Mouse (Mus musculus): ENCODE measurements around the gene Myoz1. TPM values are rescaled to one million over a fixed set of nuclear protein-coding genes. Genes with fewer than 3 reads are reported as not detected.

The Myoz1 gene
- polyA plus RNA-seq, 1 experiment = not detected

- H3K27ac ChIP-seq (ENCODE audit: insufficient read depth, low read length) = no peak overlapping the region
- no peak overlapping the region for H3K4me3 ChIP-seq (ENCODE audit: insufficient read depth, low read length)
- no peak for TF ChIP-seq CTCF (IDR thresholded peaks at IDR 0.05; ENCODE audit: borderline replicate concordance, insufficient read depth, low read length)
- no peak for TF ChIP-seq POLR2A (IDR thresholded peaks at IDR 0.05; ENCODE audit: low read depth, low read length)
- H3K4me1 ChIP-seq (ENCODE audit: control insufficient read depth, insufficient read depth, low read length) = peaks cover 4% of the 10 kb centered on the region
Measured at GRCm38 (mm10) chr14:20626971-20627370, 29.4 kb downstream of the Myoz1 start.

GRCm38 (mm10) chr14:20626447-20626846, 29.9 kb downstream of the Myoz1 start:
- H3K4me1 ChIP-seq (ENCODE audit: control insufficient read depth, insufficient read depth, low read length) = peaks cover 4% of the 10 kb centered on the region
- no peak overlapping the region for H3K4me3 ChIP-seq (ENCODE audit: insufficient read depth, low read length)
- TF ChIP-seq POLR2A (IDR thresholded peaks at IDR 0.05; ENCODE audit: low read depth, low read length) (no peak), CTCF (IDR thresholded peaks at IDR 0.05; ENCODE audit: borderline replicate concordance, insufficient read depth, low read length) (no peak)
- no peak overlapping the region for H3K27ac ChIP-seq (ENCODE audit: insufficient read depth, low read length)

- TF ChIP-seq CTCF (IDR thresholded peaks at IDR 0.05; ENCODE audit: borderline replicate concordance, insufficient read depth, low read length) (no peak), POLR2A (IDR thresholded peaks at IDR 0.05; ENCODE audit: low read depth, low read length) (no peak)
- Histone ChIP-seq H3K4me3 (ENCODE audit: insufficient read depth, low read length) (no peak overlapping the region), H3K4me1 (ENCODE audit: control insufficient read depth, insufficient read depth, low read length) (no peaks in the 10 kb centered on the region), H3K27ac (ENCODE audit: insufficient read depth, low read length) (no peak overlapping the region)
Measured at GRCm38 (mm10) chr14:20622907-20623306, 33.4 kb downstream of the Myoz1 start.

- Histone ChIP-seq H3K4me3 (ENCODE audit: insufficient read depth, low read length) (no peak overlapping the region), H3K4me1 (ENCODE audit: control insufficient read depth, insufficient read depth, low read length) (no peaks in the 10 kb centered on the region), H3K27ac (ENCODE audit: insufficient read depth, low read length) (no peak overlapping the region)
- TF ChIP-seq CTCF (IDR thresholded peaks at IDR 0.05; ENCODE audit: borderline replicate concordance, insufficient read depth, low read length) = no peak
- TF ChIP-seq POLR2A (IDR thresholded peaks at IDR 0.05; ENCODE audit: low read depth, low read length) = no peak
Measured at GRCm38 (mm10) chr14:20622412-20622811, 33.9 kb downstream of the Myoz1 start.

- Histone ChIP-seq H3K4me1 (ENCODE audit: control insufficient read depth, insufficient read depth, low read length) (no peaks in the 10 kb centered on the region), H3K4me3 (ENCODE audit: insufficient read depth, low read length) (no peak overlapping the region), H3K27ac (ENCODE audit: insufficient read depth, low read length) (no peak overlapping the region)
- TF ChIP-seq CTCF (IDR thresholded peaks at IDR 0.05; ENCODE audit: borderline replicate concordance, insufficient read depth, low read length) (no peak), POLR2A (IDR thresholded peaks at IDR 0.05; ENCODE audit: low read depth, low read length) (no peak)
Measured at GRCm38 (mm10) chr14:20621903-20622302, 34.4 kb downstream of the Myoz1 start.

- TF ChIP-seq CTCF (IDR thresholded peaks at IDR 0.05; ENCODE audit: borderline replicate concordance, insufficient read depth, low read length) (no peak), POLR2A (IDR thresholded peaks at IDR 0.05; ENCODE audit: low read depth, low read length) (no peak)
- H3K4me3 ChIP-seq (ENCODE audit: insufficient read depth, low read length) = no peak overlapping the region
Measured at GRCm38 (mm10) chr14:20619131-20619530, 37.2 kb downstream of the Myoz1 start.

GRCm38 (mm10) chr14:20618211-20618610, 38.1 kb downstream of the Myoz1 start:
- H3K27ac ChIP-seq (ENCODE audit: insufficient read depth, low read length) = no peak overlapping the region
- H3K4me3 ChIP-seq (ENCODE audit: insufficient read depth, low read length) = no peak overlapping the region
- TF ChIP-seq CTCF (IDR thresholded peaks at IDR 0.05; ENCODE audit: borderline replicate concordance, insufficient read depth, low read length) (no peak), POLR2A (IDR thresholded peaks at IDR 0.05; ENCODE audit: low read depth, low read length) (no peak)
- H3K4me1 ChIP-seq (ENCODE audit: control insufficient read depth, insufficient read depth, low read length) = no peaks in the 10 kb centered on the region

More at GRCm38 (mm10) chr14:20619131-20619530, 37.2 kb downstream of the Myoz1 start:
- no peaks in the 10 kb centered on the region for H3K4me1 ChIP-seq (ENCODE audit: control insufficient read depth, insufficient read depth, low read length)
- no peak overlapping the region for H3K27ac ChIP-seq (ENCODE audit: insufficient read depth, low read length)

GRCm38 (mm10) chr14:20616421-20616820, 39.9 kb downstream of the Myoz1 start:
- TF ChIP-seq POLR2A (IDR thresholded peaks at IDR 0.05; ENCODE audit: low read depth, low read length) (no peak), CTCF (IDR thresholded peaks at IDR 0.05; ENCODE audit: borderline replicate concordance, insufficient read depth, low read length) (no peak)
- no peak overlapping the region for H3K4me3 ChIP-seq (ENCODE audit: insufficient read depth, low read length)
- no peaks in the 10 kb centered on the region for H3K4me1 ChIP-seq (ENCODE audit: control insufficient read depth, insufficient read depth, low read length)
- H3K27ac ChIP-seq (ENCODE audit: insufficient read depth, low read length) = no peak overlapping the region

- Histone ChIP-seq H3K4me1 (ENCODE audit: control insufficient read depth, insufficient read depth, low read length) (no peaks in the 10 kb centered on the region), H3K4me3 (ENCODE audit: insufficient read depth, low read length) (no peak overlapping the region), H3K27ac (ENCODE audit: insufficient read depth, low read length) (no peak overlapping the region)
- TF ChIP-seq CTCF (IDR thresholded peaks at IDR 0.05; ENCODE audit: borderline replicate concordance, insufficient read depth, low read length) = no peak
- TF ChIP-seq POLR2A (IDR thresholded peaks at IDR 0.05; ENCODE audit: low read depth, low read length) = no peak
Measured at GRCm38 (mm10) chr14:20615075-20615474, 41.3 kb downstream of the Myoz1 start.

- Histone ChIP-seq H3K4me1 (ENCODE audit: control insufficient read depth, insufficient read depth, low read length) (peaks cover 7% of the 10 kb centered on the region; the same call in 1 of the 2 replicates), H3K27ac (ENCODE audit: insufficient read depth, low read length) (no peak overlapping the region), H3K4me3 (ENCODE audit: insufficient read depth, low read length) (no peak overlapping the region)
- TF ChIP-seq POLR2A (IDR thresholded peaks at IDR 0.05; ENCODE audit: low read depth, low read length) (no peak), CTCF (IDR thresholded peaks at IDR 0.05; ENCODE audit: borderline replicate concordance, insufficient read depth, low read length) (no peak)
Measured at GRCm38 (mm10) chr14:20612820-20613219, 43.5 kb downstream of the Myoz1 start.

GRCm38 (mm10) chr14:20610146-20610545, 46.2 kb downstream of the Myoz1 start:
- Histone ChIP-seq H3K4me3 (ENCODE audit: insufficient read depth, low read length) (no peak overlapping the region), H3K27ac (ENCODE audit: insufficient read depth, low read length) (no peak overlapping the region; the same call in 1 of the 2 replicates), H3K4me1 (ENCODE audit: control insufficient read depth, insufficient read depth, low read length) (peaks cover 9% of the 10 kb centered on the region; the same call in 1 of the 2 replicates)
- TF ChIP-seq CTCF (IDR thresholded peaks at IDR 0.05; ENCODE audit: borderline replicate concordance, insufficient read depth, low read length) (no peak), POLR2A (IDR thresholded peaks at IDR 0.05; ENCODE audit: low read depth, low read length) (no peak)
